Mouse (Mus musculus) MEL (cell line): ENCODE data around the gene Eftud2.

ENCODE experiments used
- CTCF ChIP-seq, 3 experiments: IDR thresholded peaks in 2 of 3; conservative IDR thresholded peaks in 1 of 3; 2 replicates each; pipeline ENCODE4 v1.5.1; 2011 to 2012; ENCODE audit warnings: low read length in 3 of 3, low read depth in 2 of 3, mild to moderate bottlenecking in 2 of 3, improper control_type of control experiment in 1 of 3, inconsistent platforms in 1 of 3, mixed read lengths in 1 of 3, moderate library complexity in 1 of 3; ENCODE audit not compliant: control insufficient read depth in 1 of 3, insufficient read depth in 1 of 3, poor library complexity in 1 of 3, severe bottlenecking in 1 of 3
- GATA1 ChIP-seq: IDR thresholded peaks from 2 replicates; pipeline ENCODE4 v1.6.1; 2011; ENCODE audit warnings: low read depth, low read length, improper control_type of control experiment
- MAZ ChIP-seq: IDR thresholded peaks from 2 replicates; pipeline ENCODE4 v1.6.1; 2012; ENCODE audit warnings: low read depth, mild to moderate bottlenecking, inconsistent platforms, low read length, improper control_type of control experiment
- MYC ChIP-seq: IDR thresholded peaks from 2 replicates; pipeline ENCODE4 v1.6.1; 2011; ENCODE audit warnings: low read depth, mild to moderate bottlenecking, low read length, improper control_type of control experiment, moderate library complexity
- POLR2A ChIP-seq, 2 experiments: IDR thresholded peaks; 2 replicates each; pipeline ENCODE4 v1.6.1; 2011 to 2012; ENCODE audit warnings: low read length in 2 of 2, mild to moderate bottlenecking in 2 of 2, control low read depth in 1 of 2, improper control_type of control experiment in 1 of 2, low read depth in 1 of 2, moderate library complexity in 1 of 2; ENCODE audit not compliant: control insufficient read depth in 1 of 2, insufficient read depth in 1 of 2, poor library complexity in 1 of 2
- POLR2AphosphoS5 ChIP-seq: IDR thresholded peaks from 2 replicates; pipeline ENCODE4 v1.6.1; 2012; ENCODE audit warnings: low read depth, borderline replicate concordance, mild to moderate bottlenecking, inconsistent platforms, low read length, moderate library complexity, mixed read lengths
- RAD21 ChIP-seq: IDR thresholded peaks from 2 replicates; pipeline ENCODE4 v1.6.1; 2011; ENCODE audit warnings: mild to moderate bottlenecking, low read depth, low read length, improper control_type of control experiment
- TCF12 ChIP-seq: IDR thresholded peaks from 2 replicates; pipeline ENCODE4 v1.6.1; 2014; ENCODE audit warnings: low read depth, mild to moderate bottlenecking, inconsistent platforms, low read length, improper control_type of control experiment, moderate library complexity
- ZNF384 ChIP-seq: IDR thresholded peaks from 2 replicates; pipeline ENCODE4 v1.6.1; 2012; ENCODE audit warnings: low read depth, mild to moderate bottlenecking, inconsistent platforms, low read length, improper control_type of control experiment

DNA sequence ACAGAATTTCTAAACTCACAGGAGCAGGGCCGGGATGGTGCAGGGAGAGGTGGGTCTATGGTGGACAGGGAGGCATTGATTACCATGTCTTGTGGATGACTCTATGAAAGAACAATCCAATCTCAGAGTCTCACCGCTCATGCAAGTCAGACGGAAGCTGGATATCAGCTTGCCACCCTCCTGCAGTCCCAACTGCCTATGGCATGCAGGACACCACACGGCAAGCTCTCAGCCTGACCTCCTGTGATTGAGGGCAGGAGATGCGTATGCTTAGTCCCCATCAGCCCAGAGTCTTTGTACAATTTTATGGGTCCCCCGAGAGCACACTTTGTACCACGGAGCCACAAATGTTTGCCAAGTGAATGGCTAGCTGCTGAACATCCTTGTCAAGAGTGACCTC is 22.9 kb upstream of the Eftud2 start:
- TF ChIP-seq POLR2AphosphoS5 (0 out of 2 replicates have a peak, but pooled peaks have one; percentile 62), TCF12 (no peak), CTCF (IDR thresholded peaks at IDR 0.05 in 2 of 3, conservative IDR thresholded peaks at IDR 0.05 in 1 of 3; ENCODE audit: control insufficient read depth in 1 of 3, insufficient read depth in 1 of 3, low read depth in 2 of 3, low read length in 3 of 3, poor library complexity in 1 of 3, severe bottlenecking in 1 of 3) (no peak), GATA1 (no peak), POLR2A (IDR thresholded peaks at IDR 0.05; ENCODE audit: control insufficient read depth in 1 of 2, insufficient read depth in 1 of 2, low read depth in 1 of 2, low read length in 2 of 2, poor library complexity in 1 of 2) (0 out of 4 replicates have a peak, but pooled peaks have one; percentile 21 to 29), RAD21 (no peak), MAZ (no peak), ZNF384 (no peak), MYC (no peak)
